Mouse (Mus musculus): ENCODE data around the gene Olfr1446. TPM values are rescaled to one million over a fixed set of nuclear protein-coding genes. Genes with fewer than 3 reads are reported as not detected.

Olfr1446 gene
- not detected in 2 replicates for polyA plus RNA-seq (2015; fragmentation: Nextera tagmentation; extraction: Ambion mirVana)

- Histone ChIP-seq H3K4me3 (ENCODE audit: low read depth, low read length) (no peak within 1 kb of the TSS), H3K9me3 (replicated peaks; ENCODE audit: control insufficient read depth, low read length) (no peaks in the 10 kb centered on the region), H3K27ac (ENCODE audit: low read length) (no peak within 1 kb of the TSS), H3K4me1 (ENCODE audit: control insufficient read depth, low read depth, low read length) (no peaks in the 10 kb centered on the region), H3K4me2 (ENCODE audit: low read depth, low read length) (no peak within 1 kb of the TSS), H3K27me3 (ENCODE audit: control insufficient read depth, insufficient read depth, low read depth, low read length) (no peaks in the 10 kb centered on the region), H3K9ac (ENCODE audit: low read depth, low read length) (no peak within 1 kb of the TSS), H3K36me3 (ENCODE audit: control insufficient read depth, insufficient read depth) (no peaks in the 10 kb centered on the region)
- ATAC-seq (ENCODE audit: low read depth): no peak
- WGBS (ENCODE audit: insufficient replicate concordance): 57% methylated on average over 1 of the region's 1 CpGs
These were observed at the start of gene Olfr1446 for GRCm38 (mm10) chr19:12893424-12893823. Gene Olfr1446 (minus strand): TSS chr19:12893524.

DNA sequence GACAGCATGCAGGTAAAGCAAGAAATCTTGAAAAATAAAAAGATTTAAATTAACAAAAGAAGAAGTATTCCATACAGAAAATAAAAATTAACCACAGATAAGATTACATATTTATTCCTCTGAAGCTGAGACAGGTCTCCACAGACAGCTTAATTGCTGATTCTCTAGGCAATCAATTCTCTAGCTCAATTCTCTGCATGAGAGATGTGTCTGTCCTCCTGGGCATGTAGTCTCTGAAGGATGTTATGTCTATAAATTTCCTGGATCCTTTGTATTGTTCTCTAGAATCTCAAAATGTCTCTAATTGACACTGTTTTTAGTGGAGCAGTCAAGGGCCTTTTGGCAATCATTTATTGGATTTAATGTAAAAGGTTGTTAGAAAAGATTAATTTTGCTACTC is 37.2 kb upstream of the Olfr1446 start, which contains the start of gene Olfr1449:
Olfr1449 (plus strand) TSS at position 301 of the 400 bp plus-strand sequence.
- Histone ChIP-seq H3K4me2 (ENCODE audit: low read depth, low read length) (no peak within 1 kb of the TSS), H3K4me3 (ENCODE audit: low read depth, low read length) (no peak within 1 kb of the TSS), H3K27me3 (ENCODE audit: control insufficient read depth, insufficient read depth, low read depth, low read length) (no peaks in the 10 kb centered on the region), H3K9me3 (replicated peaks; ENCODE audit: control insufficient read depth, low read length) (no peaks in the 10 kb centered on the region), H3K9ac (ENCODE audit: low read depth, low read length) (no peak within 1 kb of the TSS), H3K4me1 (ENCODE audit: control insufficient read depth, low read depth, low read length) (no peaks in the 10 kb centered on the region), H3K27ac (ENCODE audit: low read length) (no peak within 1 kb of the TSS), H3K36me3 (ENCODE audit: control insufficient read depth, insufficient read depth) (no peaks in the 10 kb centered on the region)
- ATAC-seq (ENCODE audit: low read depth): no peak

- Histone ChIP-seq H3K27ac (ENCODE audit: low read length) (no peak within 1 kb of the TSS), H3K4me3 (ENCODE audit: low read depth, low read length) (no peak within 1 kb of the TSS), H3K4me2 (ENCODE audit: low read depth, low read length) (no peak within 1 kb of the TSS), H3K4me1 (ENCODE audit: control insufficient read depth, low read depth, low read length) (no peaks in the 10 kb centered on the region), H3K9me3 (replicated peaks; ENCODE audit: control insufficient read depth, low read length) (no peaks in the 10 kb centered on the region), H3K9ac (ENCODE audit: low read depth, low read length) (no peak within 1 kb of the TSS), H3K27me3 (ENCODE audit: control insufficient read depth, insufficient read depth, low read depth, low read length) (no peaks in the 10 kb centered on the region), H3K36me3 (ENCODE audit: control insufficient read depth, insufficient read depth) (no peaks in the 10 kb centered on the region)
- 45% methylated on average over 1 of the region's 1 CpGs for WGBS (ENCODE audit: insufficient replicate concordance)
- no peak for ATAC-seq (ENCODE audit: low read depth)
These were observed 31.0 kb upstream of the Olfr1446 start, which contains the start of gene Olfr1448 for GRCm38 (mm10) chr19:12924319-12924718. Gene Olfr1448 (minus strand): TSS chr19:12924419.

- no peaks in the 10 kb centered on the region for H3K27me3 ChIP-seq (ENCODE audit: control insufficient read depth, insufficient read depth, low read depth, low read length)
- no peaks in the 10 kb centered on the region for H3K36me3 ChIP-seq (ENCODE audit: control insufficient read depth, insufficient read depth)
- no peak within 1 kb of the TSS for H3K27ac ChIP-seq (ENCODE audit: low read length)
- no peak for ATAC-seq (ENCODE audit: low read depth)
- H3K9me3 ChIP-seq (replicated peaks; ENCODE audit: control insufficient read depth, low read length): no peaks in the 10 kb centered on the region
- WGBS (ENCODE audit: insufficient replicate concordance): 86% methylated on average over 1 of the region's 1 CpGs
- H3K9ac ChIP-seq (ENCODE audit: low read depth, low read length): no peak within 1 kb of the TSS
- H3K4me3 ChIP-seq (ENCODE audit: low read depth, low read length): no peak within 1 kb of the TSS
- H3K4me2 ChIP-seq (ENCODE audit: low read depth, low read length): no peak within 1 kb of the TSS
- H3K4me1 ChIP-seq (ENCODE audit: control insufficient read depth, low read depth, low read length): no peaks in the 10 kb centered on the region
These were observed 10.3 kb upstream of the Olfr1446 start, which contains the start of gene Olfr1447 for GRCm38 (mm10) chr19:12903643-12904042. Gene Olfr1447 (minus strand): TSS chr19:12903743.

GRCm38 (mm10) chr19:12883555-12883954 is 9.8 kb downstream of the Olfr1446 start, which contains the start of gene Olfr1445:
Gene Olfr1445 (plus strand): TSS chr19:12883855.
- no peaks in the 10 kb centered on the region for H3K27me3 ChIP-seq (ENCODE audit: control insufficient read depth, insufficient read depth, low read depth, low read length)
- no peak for ATAC-seq (ENCODE audit: low read depth)
- 56% methylated on average over 2 of the region's 2 CpGs for WGBS (ENCODE audit: insufficient replicate concordance)
- no peak within 1 kb of the TSS for H3K4me2 ChIP-seq (ENCODE audit: low read depth, low read length)
- H3K4me1 ChIP-seq (ENCODE audit: control insufficient read depth, low read depth, low read length): no peaks in the 10 kb centered on the region
- H3K27ac ChIP-seq (ENCODE audit: low read length): no peak within 1 kb of the TSS
- no peak within 1 kb of the TSS for H3K9ac ChIP-seq (ENCODE audit: low read depth, low read length)
- H3K9me3 ChIP-seq (replicated peaks; ENCODE audit: control insufficient read depth, low read length): no peaks in the 10 kb centered on the region
- no peak within 1 kb of the TSS for H3K4me3 ChIP-seq (ENCODE audit: low read depth, low read length)
- no peaks in the 10 kb centered on the region for H3K36me3 ChIP-seq (ENCODE audit: control insufficient read depth, insufficient read depth)

GRCm38 (mm10) chr19:12856983-12857382 is 36.3 kb downstream of the Olfr1446 start, which contains the start of gene Olfr1444:
Gene Olfr1444 (plus strand): TSS chr19:12857283.
- Histone ChIP-seq H3K4me2 (ENCODE audit: low read depth, low read length) (no peak within 1 kb of the TSS), H3K4me3 (ENCODE audit: low read depth, low read length) (no peak within 1 kb of the TSS), H3K9ac (ENCODE audit: low read depth, low read length) (no peak within 1 kb of the TSS), H3K27me3 (ENCODE audit: control insufficient read depth, insufficient read depth, low read depth, low read length) (no peaks in the 10 kb centered on the region), H3K4me1 (ENCODE audit: control insufficient read depth, low read depth, low read length) (no peaks in the 10 kb centered on the region), H3K36me3 (ENCODE audit: control insufficient read depth, insufficient read depth) (no peaks in the 10 kb centered on the region), H3K9me3 (replicated peaks; ENCODE audit: control insufficient read depth, low read length) (no peaks in the 10 kb centered on the region), H3K27ac (ENCODE audit: low read length) (no peak within 1 kb of the TSS)
- 33% methylated on average over 1 of the region's 1 CpGs for WGBS (ENCODE audit: insufficient replicate concordance)
- no peak for ATAC-seq (ENCODE audit: low read depth)

GRCm38 (mm10) chr19:12846382-12846781 is 46.9 kb downstream of the Olfr1446 start, which contains the start of gene Gm5244:
Gene Gm5244 (plus strand): TSS chr19:12846682.
- H3K27ac ChIP-seq (ENCODE audit: low read length): no peak within 1 kb of the TSS
- no peaks in the 10 kb centered on the region for H3K27me3 ChIP-seq (ENCODE audit: control insufficient read depth, insufficient read depth, low read depth, low read length)
- no peak for ATAC-seq (ENCODE audit: low read depth)
- no peak within 1 kb of the TSS for H3K4me2 ChIP-seq (ENCODE audit: low read depth, low read length)
- no peaks in the 10 kb centered on the region for H3K4me1 ChIP-seq (ENCODE audit: control insufficient read depth, low read depth, low read length)
- no peak within 1 kb of the TSS for H3K9ac ChIP-seq (ENCODE audit: low read depth, low read length)
- no peaks in the 10 kb centered on the region for H3K9me3 ChIP-seq (replicated peaks; ENCODE audit: control insufficient read depth, low read length)
- no peak within 1 kb of the TSS for H3K4me3 ChIP-seq (ENCODE audit: low read depth, low read length)
- no peaks in the 10 kb centered on the region for H3K36me3 ChIP-seq (ENCODE audit: control insufficient read depth, insufficient read depth)

DNA sequence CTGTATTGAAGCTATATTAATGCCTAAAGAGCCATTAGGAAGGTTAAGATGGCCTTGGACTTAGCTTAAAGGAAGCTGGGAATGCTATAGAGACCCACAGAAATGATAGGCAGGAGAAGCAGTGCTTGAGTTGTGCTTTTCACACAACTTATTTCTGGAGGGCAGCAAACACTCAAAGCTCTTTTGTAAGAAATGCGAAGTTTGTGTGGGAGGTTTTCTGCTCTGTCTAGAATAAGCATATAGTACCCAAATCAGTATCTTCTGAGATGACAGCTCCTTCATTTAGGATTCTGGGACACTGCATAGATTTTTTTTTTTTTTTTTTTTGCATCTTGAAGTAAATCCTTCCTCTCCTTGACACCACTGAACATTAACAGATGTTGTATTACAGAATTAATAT is 54.8 kb downstream of the Olfr1446 start:
- no peak overlapping the region for H3K4me2 ChIP-seq (ENCODE audit: low read depth, low read length)
- H3K4me3 ChIP-seq (ENCODE audit: low read depth, low read length): no peak overlapping the region
- no peaks in the 10 kb centered on the region for H3K9me3 ChIP-seq (replicated peaks; ENCODE audit: control insufficient read depth, low read length)
- no peak overlapping the region for H3K27ac ChIP-seq (ENCODE audit: low read length)
- H3K4me1 ChIP-seq (ENCODE audit: control insufficient read depth, low read depth, low read length): no peaks in the 10 kb centered on the region; the same call in 1 of the 2 replicates
- H3K9ac ChIP-seq (ENCODE audit: low read depth, low read length): no peak overlapping the region
- 68% methylated on average over 1 of the region's 1 CpGs for WGBS (ENCODE audit: insufficient replicate concordance)
- H3K27me3 ChIP-seq (ENCODE audit: control insufficient read depth, insufficient read depth, low read depth, low read length): no peaks in the 10 kb centered on the region
- H3K36me3 ChIP-seq (ENCODE audit: control insufficient read depth, insufficient read depth): no peaks in the 10 kb centered on the region
- no peak for ATAC-seq (ENCODE audit: low read depth)

All from liver, embryonic 16.5 days (tissue).